Mouse (Mus musculus) megakaryocyte, adult 5-6 weeks (primary cell): ENCODE results near the gene Olfr94. TPM values are rescaled to one million over a fixed set of nuclear protein-coding genes. Genes with fewer than 3 reads are reported as not detected.
"Not testable (repeated sequence)": the region's sequence is repeated elsewhere in the genome, so short reads cannot be mapped to it uniquely, and the experiment has no call there.

ENCODE experiments used
- ATAC-seq: 2 replicates; pipeline ENCODE4 v1.8.0; 2016; ENCODE audit warnings: mild to moderate bottlenecking, inconsistent platforms; ENCODE audit not compliant: poor library complexity, severe bottlenecking
- total RNA-seq, 2 experiments: library from RNA; stranded (forward) in 1 of 2; stranded (reverse) in 1 of 2; fragments of 153-499, 151-499 nt in 1 of 2; fragments of 221-1000, 200-1000 nt in 1 of 2; gene quantifications; 2 replicates each; pipeline versions ENCODE4 v1.2.3 to v1.2.4; 2015 to 2017

The Olfr94 gene
- not detected in 2 replicates for total RNA-seq (2015)
- not detected in 2 replicates for total RNA-seq (2017)

DNA sequence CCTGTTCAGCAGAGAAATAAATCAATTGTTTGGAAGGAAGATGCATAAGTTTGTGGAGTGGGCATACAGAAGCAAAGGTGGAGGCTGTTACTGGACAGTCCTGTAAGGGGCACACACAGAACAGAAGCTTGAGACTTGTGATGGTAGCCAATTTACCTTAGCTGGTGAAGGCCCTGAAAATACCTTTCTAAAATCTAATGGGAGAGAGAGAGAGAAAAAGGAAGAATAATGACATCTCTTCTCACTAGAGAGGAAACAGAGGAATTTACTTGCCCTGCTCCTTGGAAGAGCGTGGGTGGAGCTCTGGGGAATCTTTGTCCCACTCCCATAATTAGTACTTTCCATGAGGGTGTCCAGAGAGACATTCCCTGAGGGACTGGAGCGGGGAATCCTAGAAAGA is at the start of gene Olfr94:
Gene Olfr94 (minus strand): TSS at position 101 of the 400 bp plus-strand sequence.
- ATAC-seq = no peak

DNA sequence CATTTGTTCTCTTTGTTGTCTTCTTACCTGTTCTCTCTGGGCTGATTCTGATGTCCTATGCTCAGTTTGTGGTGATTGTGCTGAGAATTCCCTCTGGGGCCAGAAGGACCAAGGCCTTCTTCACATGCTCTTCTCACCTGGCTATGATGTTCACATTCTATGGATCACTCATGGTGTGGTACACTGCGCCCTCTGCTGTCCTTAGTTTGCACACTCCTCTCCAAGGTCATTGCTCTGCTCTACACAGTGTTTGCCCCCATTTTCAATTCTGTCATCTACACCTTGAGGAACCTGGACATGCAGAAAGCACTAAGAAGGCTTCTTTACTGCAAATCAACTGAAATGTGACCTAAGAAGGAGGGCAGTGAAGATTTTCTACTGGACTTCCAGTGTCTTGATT is 49.8 kb upstream of the Olfr94 start:
- peak; percentile 75 for ATAC-seq

DNA sequence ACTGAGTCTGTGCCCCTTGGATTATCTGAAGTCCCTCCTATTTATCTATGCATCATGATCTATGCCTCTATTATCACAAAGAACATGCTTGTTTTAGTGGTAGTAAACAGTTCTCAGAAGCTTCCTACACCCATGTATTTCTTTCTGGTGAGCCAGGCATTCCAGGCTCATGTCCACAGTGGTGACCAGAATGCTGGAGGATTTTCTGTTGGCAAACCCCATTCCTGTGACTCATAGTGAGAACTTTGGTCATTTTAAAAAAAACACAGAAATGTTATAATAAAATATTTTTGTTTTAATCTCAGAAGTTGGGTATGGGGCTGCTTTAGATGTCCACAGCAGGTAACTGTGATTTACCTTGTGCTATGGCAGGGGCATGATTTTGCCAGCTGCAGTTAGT is 48.7 kb upstream of the Olfr94 start:
- no peak for ATAC-seq

DNA sequence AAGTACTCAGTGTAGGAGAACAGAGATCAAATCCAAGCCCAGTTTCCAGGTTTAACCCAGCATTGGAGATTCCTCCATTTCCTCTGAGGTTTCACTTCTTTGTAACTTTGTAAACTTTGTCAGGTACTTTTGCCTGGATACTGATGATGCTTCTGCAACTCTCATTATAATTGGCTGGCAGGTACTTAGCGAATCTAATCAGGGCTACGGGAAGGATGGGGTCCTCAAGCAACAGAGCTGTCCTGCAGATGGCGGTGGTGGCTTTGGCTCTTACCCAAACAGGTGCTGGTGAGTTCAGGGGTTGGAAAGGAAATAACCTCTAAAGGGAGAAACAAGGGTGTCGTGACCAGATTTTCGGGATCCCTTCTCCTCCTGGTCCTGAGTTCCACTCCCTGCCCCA is 45.9 kb upstream of the Olfr94 start:
- ATAC-seq = peak; percentile 67

DNA sequence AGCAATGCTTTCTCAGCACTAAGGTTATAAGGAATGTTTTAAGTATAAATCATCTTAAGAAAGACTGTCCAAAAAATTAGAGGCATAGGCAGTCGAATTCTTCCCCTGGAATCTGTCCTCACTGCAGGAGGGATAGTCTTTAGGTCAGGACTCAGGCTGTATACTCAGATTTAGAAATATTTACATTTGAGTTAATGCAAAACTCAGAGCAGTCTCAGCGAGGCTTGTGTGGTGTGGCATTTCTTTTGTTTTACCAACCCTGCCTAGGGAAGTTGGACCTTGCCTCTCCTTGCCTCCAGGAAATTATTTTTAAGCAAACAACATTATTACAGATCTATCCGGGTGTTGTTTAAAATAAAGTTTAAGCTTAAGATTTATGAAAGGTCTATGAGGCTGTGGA is 41.4 kb upstream of the Olfr94 start:
- no peak for ATAC-seq

DNA sequence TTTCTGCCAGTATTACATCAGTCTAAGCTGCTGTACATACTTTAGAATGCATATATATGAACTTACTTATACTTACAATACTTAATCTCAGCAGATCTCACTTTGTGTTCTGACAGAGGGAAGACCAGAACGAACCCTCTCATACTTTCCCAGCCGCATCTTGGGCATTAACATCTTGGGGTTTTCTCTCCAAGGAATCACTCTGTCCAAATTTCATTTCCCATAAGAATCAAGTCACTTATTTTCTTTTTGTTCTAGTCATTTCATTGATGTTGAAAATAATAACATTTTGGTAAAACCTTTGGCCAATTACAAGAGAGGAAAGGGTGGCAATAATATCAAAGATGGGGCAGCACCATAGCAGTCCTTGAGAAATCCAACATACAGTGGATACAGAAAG is 36.4 kb upstream of the Olfr94 start, which contains the start of gene Olfr97:
Gene Olfr97 (minus strand): TSS at position 101 of the 400 bp plus-strand sequence.
- ATAC-seq = not testable (repeated sequence)

DNA sequence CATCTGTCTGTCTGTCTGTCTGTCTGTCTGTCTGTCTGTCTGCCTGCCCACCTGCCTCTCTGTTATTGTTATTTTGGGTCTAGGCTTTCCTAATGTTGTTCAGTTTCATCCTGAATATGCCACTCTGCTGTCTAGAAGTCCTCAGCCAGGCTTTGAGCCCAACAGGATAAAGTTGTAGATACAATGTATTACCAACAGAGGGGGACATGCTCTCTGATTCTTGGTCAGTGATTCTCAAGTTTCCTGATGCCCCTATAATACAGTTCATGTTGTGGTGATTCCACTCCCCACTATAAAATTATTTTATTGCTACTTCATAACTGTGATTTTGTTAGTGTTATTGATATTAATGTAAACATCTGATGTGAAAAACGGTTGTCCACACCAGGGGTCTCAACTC is 21.1 kb upstream of the Olfr94 start:
- no peak for ATAC-seq

DNA sequence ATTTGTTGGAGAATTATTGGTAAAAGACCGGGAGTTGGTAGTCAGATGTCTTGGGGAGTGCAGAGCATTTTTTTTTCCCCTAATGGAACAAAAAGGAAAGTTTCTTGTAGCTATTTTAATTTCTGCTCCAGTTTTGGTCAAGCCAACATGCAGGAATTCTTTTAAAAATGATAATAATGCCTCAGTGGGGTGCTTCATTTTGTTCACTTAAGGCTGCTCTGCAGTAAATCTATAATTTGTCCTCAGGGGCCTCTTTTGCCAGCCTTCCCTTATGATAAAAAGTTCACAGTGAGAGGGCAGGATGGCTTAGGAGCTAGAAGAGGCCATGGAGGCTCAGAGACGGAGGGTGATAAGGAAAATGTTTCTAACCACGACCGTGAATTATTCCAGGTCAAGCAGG is 19.1 kb upstream of the Olfr94 start, which contains the start of gene Olfr96:
Gene Olfr96 (plus strand): TSS at position 301 of the 400 bp plus-strand sequence.
- ATAC-seq = no peak

DNA sequence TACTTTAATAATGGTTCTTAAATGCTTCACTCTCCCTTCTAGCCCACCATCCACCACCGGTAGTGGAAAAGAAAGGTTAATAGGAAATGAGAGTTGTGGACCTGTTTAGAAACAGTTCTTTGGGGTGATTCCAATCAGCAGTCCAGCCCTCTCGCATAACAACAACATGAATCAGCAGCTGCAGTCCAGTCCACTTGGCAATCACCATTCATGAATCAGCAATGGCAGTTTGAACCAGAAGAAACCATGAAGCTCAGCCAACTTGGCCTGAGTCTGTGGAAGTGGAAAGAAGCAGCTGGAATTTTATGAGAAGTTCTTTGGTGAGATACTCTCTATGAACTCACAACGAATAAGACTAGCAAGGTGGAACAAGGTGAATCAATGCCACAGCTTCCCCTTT is 17.7 kb upstream of the Olfr94 start:
- no peak for ATAC-seq

DNA sequence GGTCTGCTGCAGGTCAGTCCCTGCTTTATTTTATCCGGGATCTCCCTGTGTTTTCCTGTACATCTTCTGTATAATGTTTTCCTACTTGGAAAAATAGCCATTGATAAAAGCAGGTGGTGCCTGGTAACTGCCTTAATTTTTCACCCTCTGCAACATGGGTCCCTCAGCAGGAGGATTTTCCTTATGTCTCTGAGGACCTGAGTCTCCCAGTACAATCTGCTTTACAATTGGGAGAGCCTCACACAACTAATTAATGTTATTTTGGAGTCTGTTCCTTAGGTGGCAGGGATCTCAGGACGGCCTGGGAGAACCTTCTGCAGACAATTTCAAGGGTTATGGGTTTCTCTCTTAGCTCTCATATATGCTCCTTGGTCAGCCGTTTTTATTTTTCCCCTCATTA is 12.2 kb upstream of the Olfr94 start, which contains the start of gene Olfr95:
Gene Olfr95 (minus strand): TSS at position 101 of the 400 bp plus-strand sequence.
- no peak for ATAC-seq

DNA sequence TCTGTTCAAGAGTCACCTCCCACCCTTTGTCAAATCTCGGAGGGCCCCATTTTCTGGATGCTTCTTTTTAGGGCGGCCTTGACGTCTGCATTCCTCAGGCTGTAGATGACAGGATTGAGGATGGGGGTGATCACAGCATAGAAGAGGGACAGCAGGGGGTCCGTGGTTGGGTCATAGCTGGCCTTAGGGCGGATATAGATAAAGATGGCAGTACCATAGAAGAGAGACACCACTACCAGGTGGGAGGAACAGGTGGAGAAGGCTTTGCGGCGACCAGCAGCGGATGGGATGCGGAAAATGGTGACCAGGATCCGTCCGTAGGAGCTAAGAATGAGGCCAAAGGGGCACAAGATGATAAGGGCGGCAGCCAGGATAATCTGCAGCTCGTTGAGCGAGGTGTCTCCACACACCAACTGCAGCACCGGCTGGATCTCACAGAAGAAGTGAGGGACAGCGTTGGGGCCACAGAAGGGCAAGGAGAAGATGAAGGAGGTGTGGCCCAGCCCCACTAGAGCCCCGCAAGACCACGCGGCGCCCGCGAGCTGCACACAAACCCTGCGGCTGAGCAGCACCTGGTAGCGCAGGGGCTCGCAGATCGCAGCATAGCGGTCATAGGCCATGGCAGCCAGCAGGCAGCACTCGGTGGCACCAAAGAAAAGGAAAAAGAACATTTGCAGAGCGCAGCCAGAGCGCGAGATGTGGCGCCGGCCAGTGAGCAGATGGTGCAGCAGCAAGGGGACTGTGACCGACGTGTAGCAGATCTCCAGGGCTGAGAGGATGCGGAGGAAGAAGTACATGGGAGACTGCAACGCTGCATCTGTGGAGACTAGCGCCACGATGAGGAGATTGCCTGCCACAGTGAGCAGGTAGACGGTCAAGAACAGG is 10.3 kb upstream of the Olfr94 start:
- no peak for ATAC-seq

DNA sequence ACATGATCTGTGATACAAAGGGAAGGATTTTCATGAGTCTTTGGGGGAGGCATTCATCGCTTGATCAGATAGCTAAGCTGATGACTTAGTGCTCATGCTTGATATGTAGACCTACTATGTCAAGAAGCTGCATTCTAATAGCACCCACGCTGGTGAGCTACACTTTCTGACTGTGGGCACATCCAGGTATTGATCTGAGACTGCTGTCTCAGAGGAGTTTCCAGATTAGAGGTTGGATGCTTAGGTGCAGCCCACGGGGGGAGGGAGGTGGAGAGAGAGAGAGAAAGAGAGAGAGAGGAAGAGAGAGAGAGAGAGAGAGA is 3.1 kb upstream of the Olfr94 start:
- 0 out of 2 replicates have a peak, but pooled peaks have one; percentile 18 for ATAC-seq

DNA sequence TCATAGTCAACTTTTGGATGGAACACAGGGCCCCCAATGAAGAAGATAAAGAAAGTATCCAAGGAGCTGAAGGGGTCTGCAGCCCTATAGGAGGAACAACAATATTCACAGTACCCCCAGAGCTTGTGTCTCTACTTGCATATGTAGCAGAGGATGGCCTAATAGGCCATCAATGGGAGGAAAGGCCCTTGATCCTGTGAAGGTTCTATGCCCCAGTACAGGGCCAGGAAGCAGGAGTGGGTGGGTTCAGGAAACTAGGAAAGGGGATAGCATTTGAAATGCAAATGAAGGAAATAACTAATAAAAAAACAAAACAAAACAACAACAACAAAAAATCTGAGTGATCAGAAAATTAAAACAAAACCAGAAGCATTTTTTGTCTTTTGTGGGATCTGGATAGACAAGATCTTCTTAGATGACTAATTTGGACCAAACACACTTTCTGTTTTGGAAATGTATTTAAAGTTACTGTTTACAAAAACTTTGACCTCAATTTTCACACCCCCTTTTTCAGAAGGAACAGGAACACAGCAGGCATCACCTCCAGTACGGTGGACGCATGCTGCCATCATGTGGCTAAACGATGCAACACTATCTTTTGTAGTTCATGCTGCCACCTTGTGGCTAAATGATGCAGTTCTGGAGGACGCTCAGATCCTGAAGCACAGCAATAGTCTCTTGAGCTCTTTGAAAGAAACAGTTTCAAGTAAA is 2.6 kb upstream of the Olfr94 start:
- ATAC-seq = peak; percentile 100

DNA sequence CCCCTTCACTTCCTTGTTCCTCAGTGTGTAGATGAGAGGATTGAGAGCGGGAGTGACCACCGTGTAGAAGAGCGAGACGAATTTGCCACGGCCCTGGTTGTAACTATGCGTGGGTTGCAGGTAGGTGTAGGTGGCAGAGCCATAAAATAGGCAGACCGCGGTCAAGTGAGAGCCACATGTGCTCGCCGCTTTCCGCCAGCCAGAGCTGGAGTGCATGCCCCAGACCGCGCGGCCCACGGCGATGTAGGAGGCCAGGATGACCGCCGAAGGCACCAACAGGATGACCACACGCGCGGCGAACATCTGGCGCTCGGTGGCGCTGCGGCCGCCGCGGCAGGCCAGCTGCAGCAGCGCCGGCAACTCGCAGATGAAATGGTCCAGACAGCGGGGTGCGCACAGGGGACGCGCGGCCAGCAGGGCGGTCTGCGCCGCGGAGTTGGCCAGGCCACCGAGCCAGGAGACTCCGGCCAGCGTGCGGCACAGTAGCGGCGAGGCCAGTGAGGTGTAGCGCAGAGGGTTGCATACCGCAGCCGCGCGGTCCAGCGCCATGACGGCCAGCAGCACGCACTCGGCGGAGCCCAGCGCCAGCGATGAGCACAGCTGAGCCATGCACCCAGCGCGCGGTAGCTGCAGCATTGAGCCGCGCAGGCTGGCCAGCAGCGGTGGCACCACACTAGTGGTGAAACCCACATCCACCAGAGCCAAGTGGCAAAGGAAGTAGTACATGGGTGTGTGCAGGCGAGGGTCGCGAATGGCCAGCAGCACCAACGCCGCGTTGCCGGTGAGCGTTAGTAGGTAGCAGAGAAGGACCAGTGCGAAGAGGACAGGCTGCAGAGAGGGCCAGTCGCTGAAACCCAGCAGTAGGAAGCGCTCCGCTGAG is 3.7 kb downstream of the Olfr94 start:
- no peak for ATAC-seq

DNA sequence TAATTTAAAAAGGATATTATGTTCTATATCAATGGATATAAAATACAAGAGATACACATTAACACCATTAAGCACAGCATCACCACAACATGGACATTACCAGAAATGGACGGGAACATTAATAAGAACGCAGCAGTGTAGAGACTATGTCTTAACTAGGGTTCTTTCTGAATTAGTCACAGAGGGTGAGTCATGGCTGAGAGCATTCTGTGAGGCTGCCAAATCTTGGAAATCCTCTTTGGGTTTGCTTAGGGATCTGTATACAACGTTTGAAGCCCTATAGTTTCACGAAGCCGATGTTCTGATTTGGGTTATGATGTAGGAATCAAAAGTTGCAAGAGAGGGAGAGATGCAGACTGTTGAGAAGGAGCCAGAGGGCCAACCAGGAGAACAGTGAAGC is 6.0 kb downstream of the Olfr94 start:
- ATAC-seq = no peak

DNA sequence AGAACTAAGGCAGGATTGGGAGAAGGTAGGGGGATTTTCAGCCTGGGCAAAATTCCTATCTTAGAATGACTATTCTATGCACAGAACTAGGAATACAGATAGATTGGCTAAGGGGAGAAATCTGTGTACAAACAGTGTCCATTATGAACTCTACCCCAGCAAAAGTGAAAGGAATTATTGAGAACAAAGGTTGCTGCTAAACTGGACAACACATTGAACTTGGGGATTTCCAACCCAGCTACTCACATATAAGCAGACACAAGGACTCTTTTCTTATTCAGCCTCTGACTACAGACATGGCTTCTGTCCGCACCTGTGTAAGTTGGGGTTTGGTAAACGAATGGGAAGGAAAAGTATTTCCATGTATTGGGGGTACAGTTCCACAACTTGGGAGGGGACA is 7.1 kb downstream of the Olfr94 start, which contains the start of gene Ubd:
Gene Ubd (plus strand): TSS at position 237 of the 400 bp plus-strand sequence.
- no peak for ATAC-seq

DNA sequence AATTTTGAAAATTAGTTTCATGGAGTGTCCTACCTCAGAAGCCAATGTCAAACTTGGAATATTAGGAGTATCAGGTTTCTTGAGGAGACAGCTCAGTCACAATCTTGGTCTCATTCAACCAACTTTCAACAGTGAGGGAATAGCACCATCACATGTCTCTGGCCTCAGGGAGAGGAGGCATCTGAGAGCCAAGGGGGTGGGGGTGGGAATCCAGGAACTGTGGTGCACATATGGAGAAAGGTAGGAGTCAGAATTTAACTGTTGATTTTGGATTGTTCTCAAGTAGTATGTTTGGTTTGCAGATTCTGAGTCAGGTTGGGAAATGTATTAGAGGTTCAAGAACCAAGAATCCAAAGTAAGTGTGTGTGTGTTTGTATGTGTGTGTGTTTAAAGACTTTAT is 7.8 kb downstream of the Olfr94 start:
- ATAC-seq = no peak

DNA sequence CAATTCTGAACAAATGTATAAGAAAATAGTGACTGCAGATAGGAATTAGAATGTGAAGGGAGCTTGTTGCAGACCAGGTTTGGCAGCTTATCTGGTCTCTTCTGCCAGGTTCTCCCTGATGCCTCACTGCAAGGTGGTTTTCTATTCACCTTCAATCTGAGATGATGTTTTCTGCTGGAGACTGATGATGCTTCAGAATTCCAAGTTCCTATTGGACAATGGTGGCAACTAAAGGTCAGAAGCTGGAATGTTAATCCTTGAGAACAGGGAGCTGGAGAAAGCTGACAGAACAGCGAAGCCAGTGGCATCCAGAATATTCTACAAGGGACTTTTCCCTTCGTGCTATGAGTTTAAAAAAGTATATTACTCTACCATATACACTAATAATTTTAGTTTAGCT is 10.1 kb downstream of the Olfr94 start:
- no peak for ATAC-seq

DNA sequence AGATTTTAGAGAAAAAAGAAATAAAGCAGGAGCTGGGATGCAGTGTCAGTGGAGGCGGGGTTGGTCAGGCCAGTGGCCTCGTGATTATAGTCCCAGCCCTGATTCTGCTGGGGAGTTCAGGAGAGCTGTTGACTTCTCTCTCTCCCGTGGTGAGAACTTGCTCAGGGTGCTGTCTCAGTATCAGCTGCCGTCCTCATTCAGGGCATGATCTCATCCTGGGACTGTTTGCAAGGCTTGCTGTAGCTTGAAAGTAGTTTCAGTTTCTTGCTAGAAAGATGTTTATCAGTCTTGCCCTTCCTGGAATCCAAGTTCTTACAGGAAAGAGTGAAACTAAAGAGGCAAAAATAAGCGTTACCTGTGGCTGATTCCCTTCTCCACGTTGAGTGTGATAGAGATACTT is 15.3 kb downstream of the Olfr94 start:
- no peak for ATAC-seq

DNA sequence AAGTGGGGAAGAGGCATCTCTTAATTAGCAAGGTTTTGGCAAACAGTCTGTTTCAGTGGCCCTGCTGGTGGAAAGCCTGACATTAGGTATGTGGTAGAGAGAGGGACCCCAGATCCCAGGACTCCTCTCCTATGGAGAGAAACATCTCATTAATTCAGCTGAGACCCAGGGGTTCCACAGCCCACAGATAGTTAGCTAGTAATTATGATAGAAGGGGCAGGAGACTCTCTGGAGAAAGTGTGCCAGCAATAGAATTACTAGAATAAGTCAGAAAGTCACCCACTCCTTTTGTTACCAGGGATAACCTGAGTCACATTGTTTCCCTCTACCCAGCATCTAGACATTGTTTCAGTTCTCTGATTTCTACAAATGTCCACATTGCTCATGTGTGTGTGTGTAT is 39.4 kb downstream of the Olfr94 start, which contains the start of gene Olfr93:
Gene Olfr93 (minus strand): TSS at position 101 of the 400 bp plus-strand sequence.
- no peak for ATAC-seq
